Mouse (Mus musculus): ENCODE data around the gene Slc44a3.

DNA sequence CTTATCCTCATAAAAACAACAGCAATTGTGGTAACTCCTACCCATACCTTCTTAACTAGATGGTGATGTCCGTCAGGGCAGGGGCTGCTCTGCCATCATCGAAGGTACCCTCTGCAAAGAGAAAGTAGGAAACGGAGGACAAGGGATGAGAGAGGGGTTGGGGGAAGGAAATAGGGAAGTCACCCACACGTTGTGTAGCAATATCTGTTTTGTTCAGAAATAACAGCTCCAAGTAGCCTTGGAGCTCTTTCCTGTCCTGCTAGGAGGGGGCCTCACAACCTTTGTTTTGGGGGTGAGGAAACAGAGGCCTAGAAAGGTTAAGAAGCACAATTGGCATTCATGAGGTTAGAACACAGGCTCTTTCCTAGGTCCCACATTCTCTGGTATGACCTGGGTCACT lies 39.3 kb upstream of the Slc44a3 start:
- TF ChIP-seq CTCF (IDR thresholded peaks at IDR 0.05; ENCODE audit: low read depth) (no peak), EP300 (IDR thresholded peaks at IDR 0.05; ENCODE audit: low read depth) (no peak)

Data from liver, postnatal 0 days (tissue).